Mouse (Mus musculus) thymus, adult 2 months (tissue): ENCODE measurements at regions not wholly inside any gene's neighbourhood (a gene's known extent, or its start where the extent isn't known, plus 50 kb on each side); places are given as distances from the start of the nearest gene placed in this dataset.

ENCODE experiments used
- DNase-seq: peaks from one replicate; pipeline ENCODE4 v3.0.0; 2021
- H3K27ac ChIP-seq: fragments of 200-500 bp; 2 replicates; pipeline ENCODE4 v1.5.1; 2012; ENCODE audit warnings: low read length, control low read depth; ENCODE audit not compliant: control insufficient read depth, insufficient read depth
- H3K27me3 ChIP-seq: fragments of 200-500 bp; 2 replicates; pipeline ENCODE4 v1.6.1; 2012; ENCODE audit warnings: mild to moderate bottlenecking, low read length, moderate library complexity, mixed read lengths; ENCODE audit not compliant: control insufficient read depth, insufficient read depth
- H3K36me3 ChIP-seq: fragments of 200-500 bp; 2 replicates; pipeline ENCODE4 v1.6.1; 2012; ENCODE audit warnings: mild to moderate bottlenecking, low read length, moderate library complexity; ENCODE audit not compliant: control insufficient read depth, insufficient read depth
- H3K4me1 ChIP-seq: fragments of 200-500 bp; replicated peaks from 2 replicates; pipeline ENCODE4 v1.6.1; 2012; ENCODE audit warnings: low read length; ENCODE audit not compliant: control insufficient read depth, insufficient read depth
- H3K4me3 ChIP-seq: fragments of 200-500 bp; 2 replicates; pipeline ENCODE4 v1.5.1; 2012; ENCODE audit warnings: mild to moderate bottlenecking, low read length, control low read depth, moderate library complexity; ENCODE audit not compliant: control insufficient read depth, insufficient read depth
- CTCF ChIP-seq: fragments of 200-500 bp; IDR thresholded peaks from 2 replicates; pipeline ENCODE4 v1.5.1; 2012; ENCODE audit warnings: mild to moderate bottlenecking, control low read depth, low read length, moderate library complexity, borderline replicate concordance; ENCODE audit not compliant: control insufficient read depth, poor library complexity, insufficient read depth; ENCODE audit errors: extremely low read depth
- POLR2A ChIP-seq: fragments of 200-500 bp; IDR thresholded peaks from 2 replicates; pipeline ENCODE4 v1.6.1; 2012; ENCODE audit warnings: mild to moderate bottlenecking, low read length, control low read depth, moderate library complexity; ENCODE audit not compliant: control insufficient read depth, poor library complexity, insufficient read depth; ENCODE audit errors: extremely low read depth
- WGBS: fragments of 180-500 bp; shearing (Covaris S2); methylation state at CpG from one replicate; pipeline ENCODE4 v1.1.7; 2018; 5-methylcytosine and 5-hydroxymethylcytosine counted together

GRCm38 (mm10) chr4:34322841-34323240 lies 227.9 kb upstream of the Akirin2 start:
- TF ChIP-seq CTCF (no peak), POLR2A (no peak)
- Histone ChIP-seq H3K27ac (no peak overlapping the region), H3K27me3 (no peaks in the 10 kb centered on the region), H3K36me3 (no peaks in the 10 kb centered on the region), H3K4me1 (no peaks in the 10 kb centered on the region), H3K4me3 (no peak overlapping the region)
- no peak for DNase-seq
- WGBS: 25% methylated on average over 3 of the region's 3 CpGs

- H3K36me3 ChIP-seq: no peaks in the 10 kb centered on the region
- 93% methylated on average over 19 of the region's 19 CpGs for WGBS
Measured at GRCm38 (mm10) chr4:34328151-34328785, 222.5 kb upstream of the Akirin2 start.

GRCm38 (mm10) chr4:34336971-34337797 lies 213.6 kb upstream of the Akirin2 start:
- no peak for DNase-seq
- WGBS: 84% methylated on average over 14 of the region's 14 CpGs

More at GRCm38 (mm10) chr4:34328151-34328785, 222.5 kb upstream of the Akirin2 start:
- Histone ChIP-seq H3K4me1 (no peaks in the 10 kb centered on the region), H3K4me3 (no peak overlapping the region), H3K27ac (no peak overlapping the region), H3K27me3 (no peaks in the 10 kb centered on the region)
- no peak for TF ChIP-seq POLR2A
- TF ChIP-seq CTCF: no peak
- no peak for DNase-seq

GRCm38 (mm10) chr4:34337852-34338251 lies 212.9 kb upstream of the Akirin2 start:
- 93% methylated on average over 13 of the region's 13 CpGs for WGBS
- no peak overlapping the region for H3K4me3 ChIP-seq
- H3K36me3 ChIP-seq: no peaks in the 10 kb centered on the region
- no peak for DNase-seq
- TF ChIP-seq CTCF (no peak), POLR2A (no peak)
- no peaks in the 10 kb centered on the region for H3K4me1 ChIP-seq
- no peaks in the 10 kb centered on the region for H3K27me3 ChIP-seq
- no peak overlapping the region for H3K27ac ChIP-seq

More at GRCm38 (mm10) chr4:34336971-34337797, 213.6 kb upstream of the Akirin2 start:
- H3K4me1 ChIP-seq: no peaks in the 10 kb centered on the region
- H3K27me3 ChIP-seq: no peaks in the 10 kb centered on the region
- TF ChIP-seq POLR2A: no peak
- no peak overlapping the region for H3K4me3 ChIP-seq
- no peaks in the 10 kb centered on the region for H3K36me3 ChIP-seq
- H3K27ac ChIP-seq: no peak overlapping the region

- Histone ChIP-seq H3K4me1 (no peaks in the 10 kb centered on the region), H3K4me3 (no peak overlapping the region), H3K36me3 (no peaks in the 10 kb centered on the region), H3K27ac (no peak overlapping the region), H3K27me3 (no peaks in the 10 kb centered on the region)
- TF ChIP-seq CTCF (no peak), POLR2A (no peak)
- no peak for DNase-seq
- 98% methylated on average over 8 of the region's 8 CpGs for WGBS
Measured at GRCm38 (mm10) chr4:34340057-34340456, 210.7 kb upstream of the Akirin2 start.

- no peaks in the 10 kb centered on the region for H3K4me1 ChIP-seq
- TF ChIP-seq CTCF: no peak
- TF ChIP-seq POLR2A: no peak
- no peaks in the 10 kb centered on the region for H3K27me3 ChIP-seq
- H3K27ac ChIP-seq: no peak overlapping the region
- WGBS: 63% methylated on average over 8 of the region's 8 CpGs
- no peak for DNase-seq
- no peaks in the 10 kb centered on the region for H3K36me3 ChIP-seq
- no peak overlapping the region for H3K4me3 ChIP-seq
Measured at GRCm38 (mm10) chr4:34371281-34372032, 179.3 kb upstream of the Akirin2 start.
